Mouse (Mus musculus) kidney, adult 8-10 months (tissue): ENCODE results near the gene Ush1c.
"Not testable (repeated sequence)": the region's sequence is repeated elsewhere in the genome, so short reads cannot be mapped to it uniquely, and the experiment has no call there.

Experiments
- DNase-seq, 2 experiments: peaks; one replicate each; pipeline ENCODE4 v3.0.0; 2022

The Ush1c gene

GRCm38 (mm10) chr7:46204046-46204471 is 34.2 kb downstream of the Ush1c start:
- DNase-seq, result no peak

DNA sequence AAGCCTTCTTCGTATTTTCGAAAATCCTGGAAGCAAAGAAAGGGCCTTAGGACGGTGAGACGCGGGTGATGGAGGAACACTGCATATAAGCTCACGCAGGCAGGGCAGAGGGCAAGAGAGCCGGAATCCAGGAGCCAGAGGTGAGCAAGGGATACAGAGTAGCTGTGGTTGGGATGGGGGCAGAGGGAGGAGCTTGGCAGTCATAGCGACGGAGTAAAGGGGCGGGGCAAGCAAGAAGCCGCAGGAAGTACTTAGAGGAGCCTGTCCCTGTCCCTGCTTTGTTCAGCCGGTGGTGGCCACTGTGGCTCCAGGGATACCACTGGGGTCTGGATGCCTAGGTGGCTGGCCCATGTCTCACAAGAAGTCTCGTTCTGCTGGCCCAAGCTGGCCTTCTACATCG is 36.7 kb downstream of the Ush1c start:
- no peak for DNase-seq

DNA sequence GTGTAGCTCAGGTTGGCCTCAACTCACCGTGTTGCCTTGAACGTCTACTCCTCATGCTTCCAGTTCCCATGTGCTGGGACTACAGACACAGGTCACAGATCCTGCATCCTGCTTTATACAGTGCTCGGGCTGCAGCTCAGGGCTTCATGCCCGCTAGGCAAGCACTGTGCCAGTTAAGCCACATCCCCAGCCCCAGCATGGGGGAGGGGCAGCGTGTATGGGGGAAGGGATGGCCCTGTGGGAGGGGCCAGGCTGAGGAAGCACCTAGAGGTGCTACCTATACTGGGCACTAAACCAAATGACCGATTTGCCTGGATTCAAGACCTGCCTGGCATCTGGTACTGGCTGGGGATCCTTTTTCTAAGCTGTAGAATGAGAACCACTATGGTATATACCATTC is 38.3 kb downstream of the Ush1c start:
- no peak for DNase-seq

DNA sequence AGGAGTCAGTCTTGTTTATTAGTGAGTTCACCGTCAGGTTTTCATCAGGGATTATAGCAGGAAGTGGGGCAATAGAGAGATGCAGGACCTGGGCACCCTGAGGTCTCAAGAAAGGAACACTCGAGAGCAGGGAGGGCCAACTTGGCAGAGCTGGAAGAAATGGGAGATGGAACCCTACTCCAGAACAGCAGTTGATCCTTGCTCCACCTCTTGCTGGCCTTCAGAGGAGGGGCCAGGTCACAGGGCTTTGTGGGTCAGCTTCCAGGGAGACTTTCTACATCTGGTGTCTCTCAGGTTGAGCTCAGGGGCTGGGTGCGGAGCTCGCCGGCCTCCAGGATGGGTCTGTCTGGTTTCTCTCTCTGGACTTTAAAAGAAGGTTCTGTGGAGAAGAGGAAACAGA is 42.9 kb downstream of the Ush1c start:
- no peak for DNase-seq

DNA sequence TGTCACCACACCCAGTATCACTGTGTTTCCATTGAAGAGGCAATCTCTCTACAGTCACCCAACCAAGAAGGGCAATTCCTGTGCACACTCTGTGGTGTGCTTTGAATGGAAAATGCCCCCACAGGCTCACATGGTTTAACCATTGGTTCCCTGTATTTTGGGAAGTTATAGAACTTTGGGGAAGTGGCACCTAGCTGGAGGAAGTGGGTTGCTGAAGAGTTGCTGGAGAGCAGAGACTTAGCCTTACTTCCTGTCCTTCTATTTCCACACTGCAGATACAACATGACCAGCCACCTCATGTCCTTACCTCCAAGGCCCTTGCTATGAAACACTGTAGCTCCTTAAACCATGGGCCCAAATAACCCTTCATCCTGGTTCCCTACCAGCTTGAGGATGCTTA is 54.1 kb downstream of the Ush1c start:
- DNase-seq, result no peak

- peak; percentile 19 to 56 for DNase-seq
Measured at GRCm38 (mm10) chr7:46181590-46181989, 56.7 kb downstream of the Ush1c start.

DNA sequence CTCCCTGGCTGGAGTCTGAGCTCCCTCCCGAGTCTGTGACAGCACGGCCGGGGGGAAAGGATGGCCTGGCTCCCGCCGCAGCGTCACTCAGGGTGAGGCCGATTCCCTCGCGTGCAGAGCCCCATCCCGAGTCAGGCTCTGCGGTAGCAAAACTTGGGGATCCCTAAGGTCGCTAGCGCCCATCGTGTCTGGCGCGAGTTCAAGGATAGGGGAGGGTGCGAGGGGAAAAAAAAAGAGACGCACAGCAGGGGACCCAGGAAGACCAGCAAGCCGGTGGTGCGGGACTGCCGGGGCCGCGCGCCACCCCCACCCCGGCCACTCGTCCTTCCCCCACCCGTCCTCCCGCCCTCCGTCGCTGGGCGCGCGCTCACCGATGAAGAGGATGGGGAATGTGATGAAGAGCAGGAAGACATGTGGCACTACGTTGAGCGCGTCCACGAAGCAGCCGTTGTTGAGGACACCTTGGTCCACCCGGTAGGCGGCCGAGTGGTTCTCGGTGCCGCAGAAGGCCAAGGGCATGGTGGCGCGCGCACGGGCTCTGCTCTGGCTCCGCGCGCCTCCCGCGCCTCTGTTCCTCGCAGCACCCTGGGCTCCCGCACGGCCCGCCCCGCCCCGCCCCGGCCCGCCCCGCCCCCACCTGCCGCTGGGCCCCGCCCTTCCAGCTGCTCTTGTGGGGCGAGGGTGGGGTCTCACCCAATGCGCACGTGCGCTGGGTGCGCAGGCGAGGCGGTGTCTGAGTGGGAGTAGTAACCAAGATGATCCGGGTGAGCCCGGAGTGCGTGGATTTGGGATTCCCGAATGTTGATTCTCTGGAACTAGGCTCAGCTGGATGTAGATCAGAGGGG is 58.6 kb downstream of the Ush1c start, which contains the start of gene Abcc8:
TSS of gene Abcc8 (minus strand) at position 603 of the 845 bp plus-strand sequence.
- no peak for DNase-seq

- DNase-seq, result not testable (repeated sequence)
Measured at GRCm38 (mm10) chr7:46168980-46169379, 69.3 kb downstream of the Ush1c start.

DNA sequence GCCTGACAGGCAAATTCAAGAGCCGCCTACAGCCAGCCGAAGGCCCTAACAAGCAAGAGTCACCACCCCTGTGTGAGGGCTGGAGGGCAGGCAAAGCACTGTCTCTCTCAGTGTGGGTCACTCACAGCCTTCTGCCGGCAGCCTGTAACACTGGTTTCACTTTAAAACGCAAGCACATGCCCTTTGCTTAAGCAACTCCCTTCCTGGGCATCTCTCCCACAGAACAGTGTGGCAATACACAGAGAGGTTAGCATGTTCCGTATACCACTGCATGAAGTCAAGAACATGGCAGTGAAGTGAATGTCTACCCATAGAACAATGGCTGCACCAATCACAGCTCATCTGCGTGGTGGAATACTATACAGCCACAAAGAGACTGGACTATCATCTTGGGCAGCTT is 69.9 kb downstream of the Ush1c start:
- no peak for DNase-seq

- DNase-seq, result no peak
Measured at GRCm38 (mm10) chr7:46167901-46168300, 70.4 kb downstream of the Ush1c start.

DNA sequence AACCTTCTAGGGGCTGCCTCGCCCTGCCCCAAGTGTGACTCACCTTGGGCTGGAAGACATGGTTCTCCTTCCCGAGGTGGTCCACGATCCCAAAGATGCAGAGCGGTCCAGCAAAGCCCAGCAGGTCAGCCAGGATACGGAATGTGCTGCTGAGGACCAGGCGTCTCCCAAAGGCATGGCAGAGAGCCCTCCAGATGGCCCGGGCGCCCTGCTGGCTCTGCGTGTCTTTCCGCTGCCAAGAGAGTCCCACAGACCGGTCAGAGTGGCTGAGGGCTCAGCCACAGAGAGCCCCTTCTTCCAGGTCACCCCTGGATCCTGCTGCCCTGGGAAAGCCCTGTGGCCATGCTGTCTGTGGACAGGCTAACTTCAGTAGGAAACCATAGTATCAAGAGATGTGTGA is 72.4 kb downstream of the Ush1c start:
- DNase-seq, result no peak

- DNase-seq, result no peak
Measured at GRCm38 (mm10) chr7:46162731-46163130, 75.6 kb downstream of the Ush1c start.

DNA sequence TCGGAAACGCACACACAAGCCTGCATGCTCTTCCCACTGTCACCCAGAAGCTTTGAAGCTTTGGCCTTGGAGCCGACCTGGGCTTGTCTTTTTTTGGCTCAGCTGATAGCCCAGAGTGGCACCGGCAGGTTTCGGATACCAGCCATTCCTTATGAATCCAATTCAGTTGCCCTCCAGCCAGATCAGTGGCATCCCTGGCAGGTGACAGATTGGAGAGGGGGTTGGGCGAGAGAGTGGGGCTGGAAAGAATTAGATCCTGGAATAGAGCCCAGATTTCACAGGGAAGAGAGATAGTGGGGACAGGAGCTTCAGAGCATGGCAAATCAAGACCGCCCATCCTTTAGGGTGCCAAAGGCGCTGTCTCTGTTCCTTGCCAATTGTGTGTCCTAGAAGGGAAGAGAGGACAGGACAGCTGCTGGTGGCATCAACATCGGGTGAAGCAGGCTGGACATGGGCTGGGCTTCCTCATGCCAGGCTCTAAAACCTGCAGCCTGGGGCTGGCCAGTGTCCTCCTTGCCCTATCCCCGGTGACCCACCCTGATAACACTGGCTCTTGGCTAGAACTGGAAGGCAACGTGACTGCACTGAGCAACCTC is 76.1 kb downstream of the Ush1c start:
- DNase-seq, result no peak

- DNase-seq, result no peak
Measured at GRCm38 (mm10) chr7:46161615-46162014, 76.7 kb downstream of the Ush1c start.

- DNase-seq, result no peak
Measured at GRCm38 (mm10) chr7:46157746-46158145, 80.6 kb downstream of the Ush1c start.

DNA sequence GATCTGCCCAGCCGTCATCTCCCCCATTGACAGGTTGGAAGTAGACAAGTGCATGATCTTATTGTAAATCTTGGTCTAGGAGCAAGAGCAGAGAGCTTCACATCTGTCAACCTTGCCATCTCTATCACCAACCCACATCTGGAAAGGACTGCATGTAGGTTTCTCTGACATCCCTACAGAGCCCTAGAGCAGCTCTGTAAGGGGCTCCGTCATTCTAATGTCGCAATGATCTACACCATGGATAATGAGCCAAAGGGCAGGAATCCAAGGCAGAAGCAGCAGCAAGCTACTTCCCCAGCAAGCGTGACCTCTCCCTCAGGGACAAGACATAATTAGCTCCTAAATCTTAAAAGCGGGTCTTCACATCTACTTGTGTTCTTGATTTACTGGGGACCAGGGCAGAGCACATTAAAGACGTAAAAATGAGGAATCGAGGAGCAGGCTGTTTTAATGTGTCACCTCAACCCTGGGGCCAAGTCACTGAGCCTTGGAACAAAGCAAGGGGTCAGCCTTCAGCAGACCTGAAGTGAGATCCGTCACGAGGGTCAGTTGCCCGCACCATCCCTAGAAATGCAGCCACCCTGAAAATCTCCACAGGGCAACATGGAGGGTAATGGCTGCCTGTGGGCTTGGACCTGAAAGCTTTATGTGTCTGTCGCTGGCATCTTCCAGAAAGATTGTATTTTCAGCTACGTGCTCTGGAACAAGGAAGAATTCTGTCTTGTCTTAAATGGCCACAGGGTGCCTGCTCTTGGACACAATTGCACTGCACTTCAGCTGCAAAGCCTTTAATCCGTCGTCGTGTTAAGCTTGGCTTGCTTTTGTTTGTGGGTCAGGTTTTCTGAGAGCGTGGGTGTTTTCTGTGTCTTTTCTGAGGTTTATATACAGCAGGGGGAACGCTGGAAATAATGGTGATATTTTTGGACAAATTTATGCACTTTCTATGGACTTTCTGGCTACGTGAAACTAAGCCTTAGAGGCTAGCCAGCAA is 83.5 kb downstream of the Ush1c start:
- no peak for DNase-seq

GRCm38 (mm10) chr7:46152819-46153351 is 85.4 kb downstream of the Ush1c start:
- no peak for DNase-seq

DNA sequence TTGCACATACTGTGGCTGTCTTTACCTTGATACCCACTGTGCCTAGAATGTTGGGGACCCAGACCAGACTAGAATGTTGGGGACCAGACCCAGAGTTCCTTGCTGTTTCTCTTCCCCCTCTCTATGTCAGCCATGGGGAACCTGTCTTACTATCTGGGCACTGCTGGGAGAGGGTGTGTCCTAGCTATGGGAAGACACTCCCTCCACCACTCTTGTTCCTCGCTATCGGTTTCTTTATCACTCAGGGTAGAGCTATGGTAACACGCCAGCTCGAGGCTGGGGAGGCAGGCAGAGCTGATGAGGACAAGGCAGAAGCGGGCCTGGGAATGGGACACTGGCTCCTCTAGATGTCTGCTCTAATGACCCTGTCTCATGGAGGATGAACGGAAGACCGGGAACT is 90.9 kb downstream of the Ush1c start:
- no peak for DNase-seq

DNA sequence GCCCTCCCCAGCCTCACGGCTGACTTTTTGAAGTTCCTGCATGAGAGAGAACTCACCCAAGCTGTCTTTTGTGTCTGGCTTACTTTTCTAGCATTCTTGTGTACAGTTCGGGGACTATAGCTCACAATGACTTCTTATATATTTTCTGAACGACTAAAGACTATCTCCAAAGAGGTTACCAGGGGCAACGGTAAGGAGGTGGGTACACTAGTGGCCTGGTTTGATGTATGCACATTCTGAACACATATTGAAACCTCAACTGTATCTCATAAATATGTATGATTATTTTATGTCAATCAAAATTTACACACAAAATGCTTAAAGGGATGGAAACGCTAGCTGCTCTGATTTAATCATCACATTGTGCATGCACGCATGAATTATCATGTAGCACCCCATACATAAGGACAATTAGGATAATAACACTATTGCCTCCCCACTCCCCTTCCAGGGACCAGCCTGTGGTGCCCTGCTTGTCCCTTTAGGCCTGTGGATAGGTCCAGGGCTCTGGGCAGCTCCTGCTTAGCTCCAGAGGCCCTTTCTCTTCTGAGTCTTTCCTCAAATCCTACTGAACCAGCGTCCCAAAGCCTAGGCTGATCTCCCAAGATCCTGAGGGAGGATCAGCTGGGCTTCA is 91.5 kb downstream of the Ush1c start:
- DNase-seq, result no peak
